ENCODE assay signal across 8 mouse cellular contexts in genomic region chr9:45362051-45362461, GRCm38 (mm10). TPM values are rescaled to one million over a fixed set of nuclear protein-coding genes. Genes with fewer than 3 reads are reported as not detected.
A peak's percentile ranks its signal among the peaks of the same experiment; 100 is the strongest.
DNase-seq lines count a peak whose midpoint lies in the region.
"Had no signal": no experiment of that assay in that cellular context is flagged by ENCODE, and none has a peak within 500 bp of the region (broad histone marks: within the 10 kb centered on the region; RNA-seq: fewer than 3 reads in every experiment).

No protein-coding gene starts in this region.

- DNase-seq in heart, adult 8-10 months (ENCODE audit: low spot score): peak; percentile 42
- DNase-seq in heart, postnatal 25 days (ENCODE audit: low spot score): no peak
- peak; percentile 96 for DNase-seq in R1 (ENCODE audit: low read depth, low spot score)
- DNase-seq in cerebellum, postnatal 14 days: peak; percentile 85 to 92
- DNase-seq in heart, postnatal 36 days: peak; percentile 36 to 50
- DNase-seq in kidney, postnatal 10 days: no peak
- DNase-seq in right cerebral cortex, postnatal 25 days: no peak

- intact Hi-C loops in heart, postnatal 25 days (cut with DNase I): no loop called here
- intact Hi-C loops in heart, postnatal 36 days (cut with DNase I): no loop called here

RNA-seq across cellular contexts. Expression of gene Fxyd6, which starts 7.9 kb away (rescaled TPM):
- 10 to 100 TPM; 14.4 to 22.4 (median 18.8) TPM for total RNA-seq in heart, adult 8-10 months (2022)
- 10 to 100 TPM; 16.2 to 17.2 TPM for total RNA-seq in heart, postnatal 25 days (2021)
- 10 to 100 TPM; 15.9 to 16.6 TPM for total RNA-seq in heart, postnatal 36 days (2021)

RNA-seq across cellular contexts. Expression of gene Fxyd2, which starts 37.4 kb away (rescaled TPM):
- 1 to 10 TPM; 1.7 to 5.8 (median 3.9) TPM for total RNA-seq in heart, adult 8-10 months (2022)
- total RNA-seq in heart, postnatal 25 days (2021): 1 to 10 TPM; 1.5 to 2.7 TPM
- total RNA-seq in heart, postnatal 36 days (2021): 1 to 10 TPM; 2.2 to 3.6 TPM

RNA-seq across cellular contexts. Expression of gene Tmprss13, which starts 43.2 kb away (rescaled TPM):
- total RNA-seq in heart, adult 8-10 months (2022): 1 to 10 TPM; 5.9 to 9.3 (median 7.7) TPM
- 1 to 10 TPM; 3.6 to 3.7 TPM for total RNA-seq in heart, postnatal 25 days (2021)
- total RNA-seq in heart, postnatal 36 days (2021): 1 to 10 TPM; 2.4 to 3.6 TPM
- total RNA-seq: layer of hippocampus, adult 8-10 months had no signal

Comparison
In these comparisons a context has a peak if more than half of its experiments do, and no peak if none do; other contexts are left out.
1. DNase-seq: peak in heart, adult 8-10 months (single experiment), R1 (single experiment), cerebellum, postnatal 14 days (2 of 2) and heart, postnatal 36 days (2 of 2); none in heart, postnatal 25 days (single experiment), kidney, postnatal 10 days (single experiment) and right cerebral cortex, postnatal 25 days (single experiment).